Mouse (Mus musculus) ovary, postnatal 36 days (tissue): ENCODE results near the gene Prrc2a.

Experiments used
- DNase-seq: peaks from one replicate; pipeline ENCODE4 v3.0.0; 2022; ENCODE audit warnings: low spot score, mixed read lengths

Gene Prrc2a

DNA sequence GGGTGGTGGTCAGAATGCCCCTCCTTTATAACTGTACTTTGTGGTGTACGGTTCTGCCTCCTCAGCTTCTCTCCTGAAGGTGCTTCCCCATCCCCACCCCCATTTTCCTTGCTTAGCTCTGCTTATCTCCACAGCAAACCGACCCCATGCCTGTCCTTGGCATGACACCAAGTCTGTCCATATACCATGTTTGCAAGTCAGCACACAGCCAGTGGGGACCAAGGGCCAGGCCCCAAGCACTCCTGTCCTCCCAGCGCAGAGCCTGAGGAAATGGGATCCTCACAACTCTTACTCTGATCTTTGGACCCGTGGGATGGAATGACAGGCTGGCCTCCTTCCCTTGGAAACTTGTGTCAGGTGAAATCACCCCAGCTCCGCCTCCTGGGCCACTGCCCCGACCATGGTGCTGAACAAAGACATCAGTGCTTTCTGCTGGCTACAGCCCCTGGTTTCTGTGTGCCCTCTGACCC, 61.4 kb downstream of the Prrc2a start:
- DNase-seq: no peak

DNA sequence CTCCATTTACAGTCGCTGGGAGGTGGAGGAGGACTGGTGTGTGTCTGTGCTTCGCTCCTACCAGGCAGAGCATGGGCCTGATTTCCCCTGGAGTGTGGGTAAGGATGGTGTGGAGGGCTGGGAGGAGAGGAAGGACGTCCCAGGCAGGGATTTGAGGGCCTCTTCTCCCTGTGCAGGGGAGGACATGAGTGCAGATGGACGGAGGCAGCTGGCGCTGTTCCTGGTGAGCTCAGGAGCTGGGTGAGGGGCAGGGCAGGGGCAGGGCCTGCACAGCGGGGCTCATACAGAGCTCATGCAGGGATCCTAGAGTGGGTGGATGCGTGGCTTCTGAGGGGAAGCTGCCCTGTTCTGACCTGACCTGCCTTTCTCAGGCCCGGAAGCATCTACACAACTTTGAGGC, 62.4 kb downstream of the Prrc2a start:
- no peak for DNase-seq

DNA sequence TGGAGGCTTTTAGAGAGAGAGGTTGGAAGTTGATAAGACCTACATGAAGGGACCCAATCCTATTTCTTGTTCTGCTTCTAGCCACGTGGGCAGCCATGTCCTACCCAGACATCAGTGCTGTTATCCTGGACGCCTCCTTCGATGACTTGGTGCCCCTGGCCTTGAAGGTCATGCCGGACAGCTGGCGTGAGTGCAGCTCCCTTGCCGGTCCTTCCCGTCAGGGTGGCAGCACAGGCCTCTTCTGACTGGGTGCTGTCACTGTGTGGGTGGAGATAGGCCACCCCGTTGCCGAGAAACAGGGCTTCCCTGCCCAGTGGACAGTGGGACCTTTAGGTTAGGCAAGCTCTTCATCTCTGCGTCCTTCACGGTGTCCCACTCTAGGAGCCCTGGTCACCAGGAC, 63.5 kb downstream of the Prrc2a start:
- no peak for DNase-seq

DNA sequence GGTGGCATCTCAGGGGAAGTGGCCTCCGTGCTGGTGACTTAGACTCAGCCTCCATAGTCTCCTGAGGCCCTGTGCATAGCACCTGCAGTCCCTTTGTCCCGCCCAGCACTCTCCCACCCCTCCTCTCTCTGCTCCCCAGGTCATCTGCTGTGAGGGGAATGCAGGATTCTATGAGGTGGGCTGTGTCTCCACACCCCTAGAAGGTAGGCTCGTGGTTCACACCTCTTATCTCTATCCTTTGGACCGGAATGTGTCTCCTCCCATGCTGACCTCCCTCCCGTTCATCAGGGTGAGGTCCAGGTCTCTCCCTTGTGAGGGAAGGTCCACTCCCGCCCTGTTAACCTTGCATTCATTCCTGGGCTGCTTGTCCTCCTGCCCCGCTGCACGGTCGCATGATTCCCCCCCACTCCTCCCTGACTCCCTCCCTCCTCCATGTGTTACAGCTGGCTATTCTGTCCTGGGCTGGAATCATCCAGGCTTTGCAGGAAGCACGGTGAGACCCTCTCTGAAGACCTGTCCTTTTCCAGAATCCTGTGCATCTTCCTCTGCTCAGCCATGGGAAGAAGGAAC, 64.4 kb downstream of the Prrc2a start:
- no peak for DNase-seq
